Mouse (Mus musculus): ENCODE results near the gene Accsl. TPM values are rescaled to one million over a fixed set of nuclear protein-coding genes. Genes with fewer than 3 reads are reported as not detected.
A peak's percentile ranks its signal among the peaks of the same experiment; 100 is the strongest.

The Accsl gene
- total and polyA plus RNA-seq, 3 experiments: 0.30 to 0.63 TPM; not detected in 1

GRCm38 (mm10) chr2:93863229-93863628 lies 5.7 kb downstream of the Accsl start:
- H3K9ac ChIP-seq (ENCODE audit: insufficient read depth, low read depth): no peak overlapping the region
- peaks cover 1 to 12% of the 10 kb centered on the region in 2 experiments; a peak in 3 of 4 replicates for H3K4me1 ChIP-seq (ENCODE audit: control insufficient read depth in 1 of 2, insufficient read depth in 2 of 2)
- no peaks in the 10 kb centered on the region for H3K36me3 ChIP-seq (replicated peaks in 1 of 2; ENCODE audit: control insufficient read depth in 1 of 2, insufficient read depth in 1 of 2, low read length in 1 of 2)
- H3K4me2 ChIP-seq (ENCODE audit: insufficient read depth, low read depth, poor library complexity, severe bottlenecking): no peak overlapping the region
- in situ Hi-C loops (cut with MboI; ENCODE audit: low pct_ligation_motif_present, low pct_unique_long_range_greater_than_20kb, low sequenced_read_pairs) (loop anchor here (25.0 kb wide), 1 partner anchor 424 kb away; no protein-coding TSS in a partner anchor), dilution Hi-C loops (cut with MboI; ENCODE audit: extremely low pct_ligation_motif_present, extremely low pct_unique_long_range_greater_than_20kb, low sequenced_read_pairs) (no loop called here)
- no peak overlapping the region for H3K4me3 ChIP-seq (replicated peaks in 1 of 3; ENCODE audit: low read depth in 2 of 3, low read length in 2 of 3, poor library complexity in 1 of 3)
- TF ChIP-seq BHLHE40 (IDR thresholded peaks at IDR 0.05; ENCODE audit: low read depth, low read length): no peak
- no peak for TF ChIP-seq ZKSCAN1 (IDR thresholded peaks at IDR 0.05; ENCODE audit: borderline replicate concordance, low read depth, low read length)
- H3K27ac ChIP-seq (ENCODE audit: insufficient read depth, low read depth): no peak overlapping the region
- DNase-seq (ENCODE audit: extremely low read depth): no peak
- H3K27me3 ChIP-seq (replicated peaks): peaks cover 3% of the 10 kb centered on the region
- no peaks in the 10 kb centered on the region for H3K79me2 ChIP-seq (replicated peaks; ENCODE audit: control insufficient read depth, extremely low read depth, insufficient read depth, poor library complexity, severe bottlenecking)
- no peaks in the 10 kb centered on the region for H3K9me3 ChIP-seq (replicated peaks; ENCODE audit: low read length)

GRCm38 (mm10) chr2:93858845-93859244 lies 10.1 kb downstream of the Accsl start:
- H3K36me3 ChIP-seq (replicated peaks in 1 of 2; ENCODE audit: control insufficient read depth in 1 of 2, insufficient read depth in 1 of 2, low read length in 1 of 2): no peaks in the 10 kb centered on the region
- H3K9ac ChIP-seq (ENCODE audit: insufficient read depth, low read depth): no peak overlapping the region
- H3K27ac ChIP-seq (ENCODE audit: insufficient read depth, low read depth): no peak overlapping the region
- TF ChIP-seq USF2 (conservative IDR thresholded peaks at IDR 0.05; ENCODE audit: low read depth, low read length): no peak; the same call in 1 of the 2 replicates
- no peak for TF ChIP-seq CHD2 (IDR thresholded peaks at IDR 0.05; ENCODE audit: low read length)
- TF ChIP-seq MAX (IDR thresholded peaks at IDR 0.05; ENCODE audit: low read length): no peak
- TF ChIP-seq BHLHE40 (IDR thresholded peaks at IDR 0.05; ENCODE audit: low read depth, low read length): peak; percentile 4; the same call in 1 of the 2 replicates
- peak; percentile 38 for TF ChIP-seq USF1 (IDR thresholded peaks at IDR 0.05; ENCODE audit: low read depth, low read length)
- in situ Hi-C loops (cut with MboI; ENCODE audit: low pct_ligation_motif_present, low pct_unique_long_range_greater_than_20kb, low sequenced_read_pairs) (loop anchor here (25.0 kb wide), 1 partner anchor 428 kb away; no protein-coding TSS in a partner anchor), dilution Hi-C loops (cut with MboI; ENCODE audit: extremely low pct_ligation_motif_present, extremely low pct_unique_long_range_greater_than_20kb, low sequenced_read_pairs) (no loop called here)
- no peak overlapping the region for H3K4me3 ChIP-seq (replicated peaks in 1 of 3; ENCODE audit: low read depth in 2 of 3, low read length in 2 of 3, poor library complexity in 1 of 3)
- H3K9me3 ChIP-seq (replicated peaks; ENCODE audit: low read length): no peaks in the 10 kb centered on the region
- peaks cover 6 to 12% of the 10 kb centered on the region in 2 experiments; a peak in 3 of 4 replicates for H3K4me1 ChIP-seq (ENCODE audit: control insufficient read depth in 1 of 2, insufficient read depth in 2 of 2)
- no peaks in the 10 kb centered on the region for H3K79me2 ChIP-seq (replicated peaks; ENCODE audit: control insufficient read depth, extremely low read depth, insufficient read depth, poor library complexity, severe bottlenecking)
- DNase-seq (ENCODE audit: extremely low read depth): no peak
- H3K4me2 ChIP-seq (ENCODE audit: insufficient read depth, low read depth, poor library complexity, severe bottlenecking): peak overlapping the region; percentile 11; the same call in 1 of the 2 replicates
- peaks cover 2% of the 10 kb centered on the region for H3K27me3 ChIP-seq (replicated peaks)

- peaks cover 0 to 14% of the 10 kb centered on the region in 2 experiments for H3K36me3 ChIP-seq (replicated peaks in 1 of 2; ENCODE audit: control insufficient read depth in 1 of 2, insufficient read depth in 1 of 2, low read length in 1 of 2)
- dilution Hi-C loops (cut with MboI; ENCODE audit: extremely low pct_ligation_motif_present, extremely low pct_unique_long_range_greater_than_20kb, low sequenced_read_pairs): no loop called here
- in situ Hi-C loops (cut with MboI; ENCODE audit: low pct_ligation_motif_present, low pct_unique_long_range_greater_than_20kb, low sequenced_read_pairs): loop anchor here (25.0 kb wide), 1 partner anchor 436 kb away; no protein-coding TSS in a partner anchor
- TF ChIP-seq TBP (conservative IDR thresholded peaks at IDR 0.05; ENCODE audit: low read depth, low read length) (no peak), ZMIZ1 (IDR thresholded peaks at IDR 0.05; ENCODE audit: low read depth, low read length) (no peak), TCF12 (IDR thresholded peaks at IDR 0.05; ENCODE audit: low read depth, low read length) (no peak), IRF4 (IDR thresholded peaks at IDR 0.05; ENCODE audit: low read depth, low read length) (no peak), JUN (IDR thresholded peaks at IDR 0.05; ENCODE audit: insufficient read depth, low read depth, low read length) (no peak), RCOR1 (conservative IDR thresholded peaks at IDR 0.05; ENCODE audit: low read depth, low read length) (no peak), CHD2 (IDR thresholded peaks at IDR 0.05; ENCODE audit: low read length) (no peak), MAX (IDR thresholded peaks at IDR 0.05; ENCODE audit: low read length) (no peak), MAZ (IDR thresholded peaks at IDR 0.05; ENCODE audit: low read depth, low read length) (no peak), ETS1 (conservative IDR thresholded peaks at IDR 0.05; ENCODE audit: low read depth, low read length) (no peak), MAFK (IDR thresholded peaks at IDR 0.05; ENCODE audit: insufficient replicate concordance, low read length) (no peak), KAT2A (IDR thresholded peaks at IDR 0.05; ENCODE audit: insufficient replicate concordance, low read length) (no peak), ZNF384 (IDR thresholded peaks at IDR 0.05; ENCODE audit: low read depth, low read length) (no peak), USF1 (IDR thresholded peaks at IDR 0.05; ENCODE audit: low read depth, low read length) (no peak), MEF2A (IDR thresholded peaks at IDR 0.05; ENCODE audit: borderline replicate concordance, low read depth, low read length) (no peak), ELF1 (IDR thresholded peaks at IDR 0.05; ENCODE audit: low read depth, low read length) (no peak), ZKSCAN1 (IDR thresholded peaks at IDR 0.05; ENCODE audit: borderline replicate concordance, low read depth, low read length) (no peak), ZC3H11A (IDR thresholded peaks at IDR 0.05; ENCODE audit: low read depth, low read length) (no peak)
- no peaks in the 10 kb centered on the region for H3K79me2 ChIP-seq (replicated peaks; ENCODE audit: control insufficient read depth, extremely low read depth, insufficient read depth, poor library complexity, severe bottlenecking)
- H3K9me3 ChIP-seq (replicated peaks; ENCODE audit: low read length): no peaks in the 10 kb centered on the region
- no peak for DNase-seq (ENCODE audit: extremely low read depth)
- no peak overlapping the region for H3K9ac ChIP-seq (ENCODE audit: insufficient read depth, low read depth)
- no peak overlapping the region for H3K4me2 ChIP-seq (ENCODE audit: insufficient read depth, low read depth, poor library complexity, severe bottlenecking)
- H3K4me1 ChIP-seq (ENCODE audit: control insufficient read depth in 1 of 2, insufficient read depth in 2 of 2): peaks cover 4 to 16% of the 10 kb centered on the region in 2 experiments; a peak in 3 of 4 replicates
- H3K4me3 ChIP-seq (replicated peaks in 1 of 3; ENCODE audit: low read depth in 2 of 3, low read length in 2 of 3, poor library complexity in 1 of 3): no peak overlapping the region
- no peak overlapping the region for H3K27ac ChIP-seq (ENCODE audit: insufficient read depth, low read depth)
- H3K27me3 ChIP-seq (replicated peaks): peaks cover 11% of the 10 kb centered on the region
These were observed 17.7 kb downstream of the Accsl start for GRCm38 (mm10) chr2:93851303-93851702.
